Mouse (Mus musculus) kidney, postnatal 0 days (tissue): ENCODE measurements at regions not wholly inside any gene's neighbourhood (a gene's known extent, or its start where the extent isn't known, plus 50 kb on each side); places are given as distances from the start of the nearest gene placed in this dataset.

Experiments used
- ATAC-seq: fragments of 200-750 bp; cut with Nextera tagmentation; replicated peaks from 2 replicates; pipeline ENCODE4 v1.8.0; 2017; ENCODE audit warnings: low read depth, moderate number of reproducible peaks, moderate TSS enrichment, moderate library complexity; ENCODE audit not compliant: low FRiP score
- DNase-seq: peaks from one replicate; pipeline ENCODE4 v3.0.0-alpha.2; 2016; ENCODE audit warnings: low spot score
- H3K27ac ChIP-seq: fragments of 300-500 bp; sonication (generic); 2 replicates; pipeline ENCODE4 v1.5.1; 2014; ENCODE audit warnings: mild to moderate bottlenecking
- H3K27me3 ChIP-seq: fragments of 300-500 bp; sonication (generic); 2 replicates; pipeline ENCODE4 v1.6.1; 2014; ENCODE audit warnings: low read length, mixed read lengths; ENCODE audit not compliant: insufficient read depth
- H3K36me3 ChIP-seq: fragments of 300-500 bp; sonication (generic); 2 replicates; pipeline ENCODE4 v1.6.1; 2014; ENCODE audit warnings: low read length, mixed read lengths; ENCODE audit not compliant: insufficient read depth
- H3K4me1 ChIP-seq: fragments of 300-500 bp; sonication (generic); replicated peaks from 2 replicates; pipeline ENCODE4 v1.6.1; 2014; ENCODE audit warnings: antibody characterized with exemption, low read length, mixed read lengths; ENCODE audit not compliant: insufficient read depth
- H3K4me2 ChIP-seq: fragments of 300-500 bp; sonication (generic); 2 replicates; pipeline ENCODE4 v1.6.1; 2014; ENCODE audit warnings: mild to moderate bottlenecking, low read length, moderate library complexity, mixed read lengths
- H3K4me3 ChIP-seq: fragments of 300-500 bp; sonication (generic); replicated peaks from 2 replicates; pipeline ENCODE4 v1.5.1; 2014; ENCODE audit warnings: low read depth, low read length
- H3K9ac ChIP-seq: fragments of 300-500 bp; sonication (generic); 2 replicates; pipeline ENCODE4 v1.6.1; 2014; ENCODE audit warnings: low read depth, low read length
- H3K9me3 ChIP-seq: fragments of 300-500 bp; sonication (generic); replicated peaks from 2 replicates; pipeline ENCODE4 v1.6.1; 2016; ENCODE audit warnings: low read length, inconsistent platforms, mixed read lengths
- CTCF ChIP-seq: IDR thresholded peaks from 2 replicates; pipeline ENCODE4 v1.5.1; 2016; ENCODE audit warnings: antibody characterized with exemption, low read depth, mild to moderate bottlenecking, moderate library complexity
- WGBS: fragments of 180-500 bp; shearing (Covaris S2); extraction: QIAGEN DNeasy Blood & Tissue Kit; methylation state at CpG from one replicate; pipeline ENCODE4 v1.1.7; 2014; 5-methylcytosine and 5-hydroxymethylcytosine counted together

- Histone ChIP-seq H3K9me3 (no peaks in the 10 kb centered on the region), H3K4me2 (no peak overlapping the region), H3K27me3 (no peaks in the 10 kb centered on the region), H3K4me3 (no peak overlapping the region), H3K9ac (no peak overlapping the region), H3K4me1 (no peaks in the 10 kb centered on the region), H3K27ac (no peak overlapping the region), H3K36me3 (no peaks in the 10 kb centered on the region)
- ATAC-seq (no peak), DNase-seq (no peak)
- TF ChIP-seq CTCF, result no peak
Observed at GRCm38 (mm10) chr15:48860627-48861026, 5024.1 kb upstream of the Gm7489 start.

- 46% methylated on average over 3 of the region's 3 CpGs for WGBS
- no peaks in the 10 kb centered on the region for H3K9me3 ChIP-seq
- ATAC-seq, result no peak
Observed at GRCm38 (mm10) chr15:48898546-48898945, 4986.2 kb upstream of the Gm7489 start.

GRCm38 (mm10) chr15:48904687-48905086 lies 4980.0 kb upstream of the Gm7489 start:
- DNase-seq (no peak), ATAC-seq (no peak)
- H3K4me3 ChIP-seq, result no peak overlapping the region
- TF ChIP-seq CTCF, result no peak
- no peaks in the 10 kb centered on the region for H3K9me3 ChIP-seq
- H3K27ac ChIP-seq, result no peak overlapping the region
- 87% methylated on average over 3 of the region's 3 CpGs for WGBS
- no peaks in the 10 kb centered on the region for H3K4me1 ChIP-seq
- no peak overlapping the region for H3K4me2 ChIP-seq
- H3K9ac ChIP-seq, result no peak overlapping the region
- no peaks in the 10 kb centered on the region for H3K27me3 ChIP-seq
- H3K36me3 ChIP-seq, result no peaks in the 10 kb centered on the region

More at GRCm38 (mm10) chr15:48898546-48898945, 4986.2 kb upstream of the Gm7489 start:
- H3K36me3 ChIP-seq, result no peaks in the 10 kb centered on the region
- no peak overlapping the region for H3K4me3 ChIP-seq
- H3K9ac ChIP-seq, result no peak overlapping the region
- H3K4me1 ChIP-seq, result no peaks in the 10 kb centered on the region
- no peaks in the 10 kb centered on the region for H3K27me3 ChIP-seq
- H3K4me2 ChIP-seq, result no peak overlapping the region
- no peak for DNase-seq
- H3K27ac ChIP-seq, result no peak overlapping the region
- no peak for TF ChIP-seq CTCF

- H3K9me3 ChIP-seq, result no peaks in the 10 kb centered on the region
- peak; percentile 64 for TF ChIP-seq CTCF
Observed at GRCm38 (mm10) chr15:48925940-48926339, 4958.8 kb upstream of the Gm7489 start.

GRCm38 (mm10) chr15:48946150-48946549 lies 4938.6 kb upstream of the Gm7489 start:
- Histone ChIP-seq H3K27ac (no peak overlapping the region), H3K27me3 (no peaks in the 10 kb centered on the region), H3K4me2 (no peak overlapping the region), H3K36me3 (no peaks in the 10 kb centered on the region), H3K9ac (no peak overlapping the region), H3K4me3 (no peak overlapping the region), H3K4me1 (no peaks in the 10 kb centered on the region), H3K9me3 (no peaks in the 10 kb centered on the region)
- 89% methylated on average over 2 of the region's 2 CpGs for WGBS
- ATAC-seq (no peak), DNase-seq (no peak)
- no peak for TF ChIP-seq CTCF

More at GRCm38 (mm10) chr15:48925940-48926339, 4958.8 kb upstream of the Gm7489 start:
- H3K4me3 ChIP-seq, result no peak overlapping the region
- DNase-seq (peak; percentile 19), ATAC-seq (no peak)
- no peak overlapping the region for H3K27ac ChIP-seq
- H3K4me2 ChIP-seq, result no peak overlapping the region
- no peaks in the 10 kb centered on the region for H3K36me3 ChIP-seq
- H3K9ac ChIP-seq, result no peak overlapping the region
- H3K4me1 ChIP-seq, result no peaks in the 10 kb centered on the region
- no peaks in the 10 kb centered on the region for H3K27me3 ChIP-seq
- 32% methylated on average over 3 of the region's 3 CpGs for WGBS

GRCm38 (mm10) chr15:48976176-48976575 lies 4908.5 kb upstream of the Gm7489 start:
- WGBS, result 81% methylated on average over 4 of the region's 4 CpGs

GRCm38 (mm10) chr15:48976583-48976982 lies 4908.1 kb upstream of the Gm7489 start:
- WGBS, result 84% methylated on average over 5 of the region's 5 CpGs
- Histone ChIP-seq H3K27ac (no peak overlapping the region), H3K9me3 (no peaks in the 10 kb centered on the region), H3K4me3 (no peak overlapping the region), H3K27me3 (no peaks in the 10 kb centered on the region), H3K36me3 (no peaks in the 10 kb centered on the region), H3K4me2 (no peak overlapping the region), H3K4me1 (no peaks in the 10 kb centered on the region), H3K9ac (no peak overlapping the region)
- no peak for DNase-seq
- TF ChIP-seq CTCF, result no peak
- ATAC-seq, result no peak

More at GRCm38 (mm10) chr15:48976176-48976575, 4908.5 kb upstream of the Gm7489 start:
- no peak overlapping the region for H3K27ac ChIP-seq
- no peak overlapping the region for H3K9ac ChIP-seq
- no peaks in the 10 kb centered on the region for H3K9me3 ChIP-seq
- TF ChIP-seq CTCF, result no peak
- H3K4me2 ChIP-seq, result no peak overlapping the region
- H3K4me3 ChIP-seq, result no peak overlapping the region
- ATAC-seq (no peak), DNase-seq (no peak)
- no peaks in the 10 kb centered on the region for H3K4me1 ChIP-seq
- no peaks in the 10 kb centered on the region for H3K36me3 ChIP-seq
- H3K27me3 ChIP-seq, result no peaks in the 10 kb centered on the region
